Mouse (Mus musculus): ENCODE measurements around the gene Usmg5.

DNA sequence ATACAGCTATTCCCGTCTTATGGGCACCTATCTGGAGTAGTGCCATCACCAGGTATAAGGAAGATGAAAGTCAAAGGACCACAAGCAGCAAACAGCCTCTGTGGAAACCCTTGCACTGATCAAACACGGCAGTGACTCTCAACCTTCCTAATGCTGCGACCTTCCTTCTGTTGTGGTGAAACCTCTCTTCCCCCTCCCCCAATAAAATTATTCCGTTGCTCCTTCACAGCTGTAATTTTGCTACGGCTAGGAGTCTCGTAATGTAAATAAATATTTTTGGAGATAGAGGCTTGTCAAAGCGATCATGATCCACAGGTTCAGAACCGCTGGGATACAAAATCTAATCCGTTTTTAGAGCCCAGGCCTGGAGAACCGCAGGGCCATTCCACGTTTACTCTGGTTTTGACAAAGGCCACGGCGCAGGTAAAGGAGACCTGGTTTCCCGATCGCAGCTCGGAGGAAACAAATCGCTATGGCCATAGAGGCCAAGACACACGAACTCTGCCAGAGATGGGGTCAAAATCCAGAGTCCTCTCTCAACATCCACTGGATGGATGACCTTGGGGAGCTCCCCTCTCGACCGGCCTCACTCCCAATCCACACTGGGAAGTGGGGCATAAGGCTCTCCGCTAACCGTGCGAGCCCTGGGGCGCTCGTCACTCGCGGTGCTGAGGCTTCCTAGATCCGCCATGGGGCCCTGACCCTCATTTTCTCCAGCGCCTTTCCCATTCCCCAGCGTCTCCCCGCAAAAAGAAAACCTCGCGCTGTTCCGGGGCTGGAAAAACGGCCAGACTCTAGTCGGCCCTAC, 525 bp downstream of the Usmg5 start:
- TF ChIP-seq CTCF (IDR thresholded peaks at IDR 0.05; ENCODE audit: low read depth, low read length) (no peak), POLR2A (IDR thresholded peaks at IDR 0.05; ENCODE audit: borderline replicate concordance, low read depth, low read length) (no peak)
